Mouse (Mus musculus) kidney, embryonic 14.5 days (tissue): ENCODE data around the gene Crtap. TPM values are rescaled to one million over a fixed set of nuclear protein-coding genes. Genes with fewer than 3 reads are reported as not detected.
A peak's percentile ranks its signal among the peaks of the same experiment; 100 is the strongest.
"Not testable (repeated sequence)": the region's sequence is repeated elsewhere in the genome, so short reads cannot be mapped to it uniquely, and the experiment has no call there.

Experiments
- ATAC-seq: fragments of 200-750 bp; cut with Nextera tagmentation; 2 replicates; pipeline ENCODE4 v1.8.0; 2017; ENCODE audit warnings: moderate number of reproducible peaks, mild to moderate bottlenecking, moderate TSS enrichment, moderate library complexity; ENCODE audit not compliant: low FRiP score, low TSS enrichment
- H3K27ac ChIP-seq: fragments of 300-500 bp; sonication (generic); 2 replicates; pipeline ENCODE4 v1.5.1; 2014; ENCODE audit warnings: low read depth, mild to moderate bottlenecking, low read length, moderate library complexity, mixed read lengths
- H3K27me3 ChIP-seq: fragments of 300-500 bp; sonication (generic); 2 replicates; pipeline ENCODE4 v1.6.1; 2014; ENCODE audit warnings: mild to moderate bottlenecking, low read length; ENCODE audit not compliant: control insufficient read depth, insufficient read depth
- H3K36me3 ChIP-seq: fragments of 300-500 bp; sonication (generic); 2 replicates; pipeline ENCODE4 v1.6.1; 2014; ENCODE audit warnings: low read length, mixed read lengths; ENCODE audit not compliant: control insufficient read depth, insufficient read depth
- H3K4me1 ChIP-seq: fragments of 300-500 bp; sonication (generic); 2 replicates; pipeline ENCODE4 v1.6.1; 2014; ENCODE audit warnings: low read length, mixed read lengths; ENCODE audit not compliant: control insufficient read depth, insufficient read depth
- H3K4me2 ChIP-seq: fragments of 300-500 bp; sonication (generic); replicated peaks from 2 replicates; pipeline ENCODE4 v1.6.1; 2014; ENCODE audit warnings: low read depth, mild to moderate bottlenecking, low read length
- H3K4me3 ChIP-seq: fragments of 300-500 bp; sonication (generic); 2 replicates; pipeline ENCODE4 v1.5.1; 2014; ENCODE audit warnings: mild to moderate bottlenecking, low read length
- H3K9ac ChIP-seq: fragments of 300-500 bp; sonication (generic); 2 replicates; pipeline ENCODE4 v1.6.1; 2014; ENCODE audit warnings: low read depth, mild to moderate bottlenecking, low read length, moderate library complexity
- H3K9me3 ChIP-seq: fragments of 300-500 bp; sonication (generic); 2 replicates; pipeline ENCODE4 v1.6.1; 2016; ENCODE audit warnings: low read length; ENCODE audit not compliant: control insufficient read depth
- WGBS: fragments of 180-500 bp; shearing (Covaris S2); extraction: QIAGEN DNeasy Blood & Tissue Kit; methylation state at CpG from one replicate; pipeline ENCODE4 v1.1.7; 2014; 5-methylcytosine and 5-hydroxymethylcytosine counted together
- polyA plus RNA-seq: library from polyadenylated mRNA; unstranded; fragments of >200 nt; fragmentation: Nextera tagmentation; extraction: Ambion mirVana; gene quantifications from 2 replicates; pipeline ENCODE4 v1.2.1, GENCODE M21; 2014

Gene Crtap
- polyA plus RNA-seq, 1 experiment from 2014 or later: 125 TPM

DNA sequence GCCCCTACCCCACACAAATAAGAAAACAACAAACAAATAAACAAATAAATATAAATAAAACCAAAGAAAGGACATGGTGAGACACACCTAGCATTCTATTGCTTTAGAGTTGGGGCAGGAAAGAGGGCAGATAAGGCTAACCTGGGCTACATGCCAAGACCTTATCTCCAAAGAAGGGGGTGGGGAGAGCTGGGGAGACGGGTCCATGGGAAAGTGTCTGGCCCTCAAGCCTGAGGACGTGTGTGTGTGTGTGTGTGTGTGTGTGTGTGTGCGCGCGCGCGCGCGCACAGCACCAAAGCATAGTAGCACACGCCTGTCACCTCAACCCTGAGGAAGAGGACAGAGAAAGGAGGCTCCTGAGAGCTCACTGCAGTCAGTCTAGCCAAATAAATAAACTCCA is 13.3 kb downstream of the Crtap start:
- ATAC-seq: no peak
- Histone ChIP-seq H3K36me3 (peaks cover 37% of the 10 kb centered on the region; the same call in 1 of the 2 replicates), H3K27ac (no peak overlapping the region), H3K4me2 (no peak overlapping the region), H3K4me3 (no peak overlapping the region), H3K4me1 (no peaks in the 10 kb centered on the region), H3K27me3 (no peaks in the 10 kb centered on the region), H3K9ac (no peak overlapping the region), H3K9me3 (no peaks in the 10 kb centered on the region)
- 91% methylated on average over 10 of the region's 10 CpGs for WGBS

DNA sequence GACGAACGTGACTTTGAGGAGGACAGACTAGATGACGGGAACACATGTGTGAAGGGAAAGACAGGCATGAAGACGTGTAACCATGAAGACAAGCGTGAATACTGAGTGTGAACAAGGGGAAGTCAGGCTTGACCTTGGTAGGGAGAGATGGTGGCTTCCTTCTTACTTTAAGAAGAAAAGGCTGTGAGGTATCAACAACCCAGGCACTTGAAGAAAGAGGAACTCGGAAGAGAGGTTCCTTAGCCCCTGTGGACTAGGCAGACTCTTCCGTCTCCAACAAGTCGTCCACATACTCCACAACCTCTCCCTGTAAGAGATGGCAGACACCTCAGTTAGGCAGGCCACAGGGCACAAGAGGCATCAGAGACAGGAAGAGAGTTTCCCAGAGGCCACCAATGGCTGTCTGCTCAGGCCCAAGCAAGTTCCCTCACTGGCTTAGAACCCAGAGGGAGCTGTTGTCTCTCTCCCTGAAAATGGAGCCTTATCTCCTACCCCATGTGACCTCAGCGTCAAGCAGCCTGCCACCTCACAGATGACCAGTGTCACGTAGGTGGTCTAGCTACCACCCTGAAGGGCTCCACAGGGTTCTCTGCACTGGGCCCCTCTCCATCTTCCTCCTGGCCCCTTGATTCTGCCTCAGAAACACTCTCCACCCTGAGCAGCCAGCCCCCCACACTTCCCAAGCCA is 15.1 kb downstream of the Crtap start:
- peaks cover 35% of the 10 kb centered on the region; the same call in 1 of the 2 replicates for H3K36me3 ChIP-seq
- H3K9ac ChIP-seq: no peak overlapping the region
- H3K27me3 ChIP-seq: no peaks in the 10 kb centered on the region
- no peak for ATAC-seq
- no peak overlapping the region for H3K4me2 ChIP-seq
- H3K4me3 ChIP-seq: no peak overlapping the region
- H3K27ac ChIP-seq: no peak overlapping the region
- WGBS: 91% methylated on average over 10 of the region's 10 CpGs
- H3K4me1 ChIP-seq: no peaks in the 10 kb centered on the region
- no peaks in the 10 kb centered on the region for H3K9me3 ChIP-seq

DNA sequence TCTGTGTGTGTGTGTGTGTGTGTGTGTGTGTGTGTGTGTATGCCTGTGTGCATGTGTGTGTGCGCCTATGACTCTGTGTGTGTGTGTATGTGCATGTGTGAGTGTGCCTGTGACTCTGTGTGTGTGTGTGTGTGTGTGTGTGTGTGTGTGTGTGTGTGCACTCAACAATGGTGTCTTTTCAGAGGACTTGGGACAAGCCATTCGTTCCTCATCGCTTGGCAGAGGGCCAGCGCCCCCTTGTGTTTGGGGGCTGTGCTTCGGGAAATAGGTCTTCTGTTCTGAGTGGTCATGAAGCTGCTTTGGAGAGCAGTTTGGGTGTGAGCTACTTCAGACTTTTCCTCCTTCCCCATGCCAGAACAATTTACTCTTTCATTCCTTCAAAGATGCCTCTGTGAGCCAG is 18.8 kb downstream of the Crtap start:
- H3K27ac ChIP-seq, H3K9me3 ChIP-seq, H3K36me3 ChIP-seq, H3K4me2 ChIP-seq, H3K9ac ChIP-seq, H3K27me3 ChIP-seq, H3K4me1 ChIP-seq, H3K4me3 ChIP-seq, ATAC-seq: not testable (repeated sequence)
- WGBS: 37% methylated on average over 5 of the region's 5 CpGs

DNA sequence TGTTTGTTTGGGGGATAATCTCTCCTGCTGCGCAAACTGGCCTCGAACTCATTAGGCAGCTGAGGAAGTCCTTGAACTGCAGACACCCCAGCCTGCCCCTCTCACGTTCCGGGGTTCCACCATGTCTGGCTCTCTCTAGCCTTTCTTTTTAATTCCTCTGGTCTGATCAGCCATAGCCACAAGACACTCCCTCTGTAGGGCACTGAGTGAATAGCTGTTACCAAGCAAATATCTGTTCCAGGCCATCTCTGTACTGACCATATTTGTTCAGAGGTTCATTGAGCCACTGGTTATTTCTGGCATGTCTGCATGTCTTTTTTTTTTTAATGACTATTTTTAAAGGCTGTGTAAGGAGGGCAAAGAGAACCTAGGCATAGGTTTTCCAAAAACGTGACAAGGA is 21.1 kb downstream of the Crtap start:
- WGBS: 60% methylated on average over 5 of the region's 5 CpGs
- H3K9me3 ChIP-seq, H3K27me3 ChIP-seq, H3K9ac ChIP-seq, H3K4me1 ChIP-seq, H3K4me3 ChIP-seq, H3K36me3 ChIP-seq, ATAC-seq, H3K27ac ChIP-seq, H3K4me2 ChIP-seq: not testable (repeated sequence)

DNA sequence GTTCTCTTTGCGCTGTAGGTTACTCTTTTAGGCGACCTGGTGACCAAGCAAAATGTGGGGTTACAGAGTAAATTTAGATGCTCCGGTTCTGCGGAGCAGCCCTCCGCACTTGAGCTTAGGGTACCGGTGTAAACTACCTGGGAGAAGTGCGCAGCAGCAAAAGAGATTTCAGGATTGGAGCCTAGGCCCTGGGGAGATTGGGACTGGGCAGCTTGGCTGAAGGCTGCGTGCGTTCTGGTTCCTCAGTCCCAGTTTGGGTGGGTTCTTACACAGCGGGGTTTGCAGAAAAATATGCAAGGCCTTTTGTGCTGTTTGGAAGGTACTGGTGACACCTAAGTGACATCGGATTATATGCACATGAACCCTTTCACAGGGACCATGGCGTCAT is 22.0 kb downstream of the Crtap start:
- peak; percentile 20; the same call in 1 of the 2 replicates for ATAC-seq
- Histone ChIP-seq H3K4me3 (peak overlapping the region; percentile 50), H3K4me1 (0 out of 2 replicates have a peak, but pooled peaks cover 2% of the 10 kb centered on the region), H3K9me3 (no peaks in the 10 kb centered on the region), H3K27ac (no peak overlapping the region), H3K4me2 (peak overlapping the region; percentile 96), H3K36me3 (no peaks in the 10 kb centered on the region), H3K27me3 (no peaks in the 10 kb centered on the region), H3K9ac (peak overlapping the region; percentile 61)
- WGBS: 12% methylated on average over 12 of the region's 12 CpGs

DNA sequence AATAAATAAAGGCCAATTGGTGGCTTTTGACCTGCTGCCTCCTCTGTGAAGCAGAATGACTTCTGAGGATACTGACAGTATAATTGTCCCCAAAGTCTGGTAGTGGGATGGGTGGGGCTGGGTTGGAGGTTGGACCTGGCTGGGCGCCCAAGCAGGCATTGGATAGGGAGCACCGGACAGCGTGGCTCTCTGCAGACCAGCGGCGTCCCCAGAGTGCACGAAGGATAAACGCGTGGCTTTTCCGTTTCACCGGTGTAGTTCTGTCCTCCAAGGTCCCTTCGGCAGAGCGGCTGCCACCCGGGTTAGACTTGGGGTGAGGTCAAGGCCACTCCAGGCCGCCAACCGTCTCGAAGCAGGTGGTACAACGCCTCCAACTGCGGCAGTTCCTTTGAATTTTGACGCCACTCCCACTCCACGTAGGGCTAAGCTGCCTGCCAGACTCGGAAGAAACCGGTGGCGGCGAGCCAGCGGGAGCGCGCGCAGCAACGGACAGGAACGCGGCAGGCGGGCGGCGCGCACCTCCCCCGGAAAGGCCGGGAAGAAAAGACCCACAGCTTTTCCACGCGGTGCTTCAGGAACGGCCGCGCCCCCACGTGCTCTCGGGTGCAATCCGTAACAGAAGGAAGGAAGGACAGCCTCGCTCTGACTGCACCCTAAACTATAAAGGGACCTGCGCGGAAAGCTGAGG is 22.5 kb downstream of the Crtap start:
- peak overlapping the region; percentile 50 for H3K4me3 ChIP-seq
- no peaks in the 10 kb centered on the region for H3K36me3 ChIP-seq
- H3K27ac ChIP-seq: no peak overlapping the region
- H3K4me2 ChIP-seq: peak overlapping the region; percentile 96
- H3K27me3 ChIP-seq: no peaks in the 10 kb centered on the region
- H3K4me1 ChIP-seq: 0 out of 2 replicates have a peak, but pooled peaks cover 2% of the 10 kb centered on the region
- H3K9me3 ChIP-seq: no peaks in the 10 kb centered on the region
- under 1% methylated on average over 48 of the region's 48 CpGs for WGBS
- peak; percentile 89 for ATAC-seq
- H3K9ac ChIP-seq: peak overlapping the region; percentile 61

DNA sequence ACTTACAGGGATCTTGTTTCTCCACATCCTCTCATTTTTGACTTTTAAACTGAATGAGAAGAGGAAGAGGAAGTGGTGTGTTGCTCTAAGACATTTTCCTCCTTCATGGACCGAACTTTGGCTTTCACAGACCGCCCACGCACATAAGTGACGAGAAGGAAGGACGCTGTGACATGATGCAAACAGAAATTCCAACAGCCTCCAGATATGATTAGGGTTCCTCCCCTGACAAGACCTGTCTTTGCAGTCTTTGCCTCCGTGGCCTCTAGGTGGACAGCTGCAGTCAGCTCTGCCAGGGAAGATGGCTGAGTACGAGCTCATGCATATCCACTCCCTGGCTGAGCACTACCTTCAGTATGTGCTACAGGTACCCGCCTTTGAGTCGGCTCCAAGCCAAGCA is 60.6 kb downstream of the Crtap start, which contains the start of gene Bcl2a1c:
Gene Bcl2a1c (plus strand): TSS at position 281 of the 400 bp plus-strand sequence.
- H3K27ac ChIP-seq, ATAC-seq, H3K4me1 ChIP-seq, H3K36me3 ChIP-seq, H3K4me2 ChIP-seq, H3K27me3 ChIP-seq, H3K9ac ChIP-seq, H3K4me3 ChIP-seq, H3K9me3 ChIP-seq: not testable (repeated sequence)
- 65% methylated on average over 9 of the region's 9 CpGs for WGBS

DNA sequence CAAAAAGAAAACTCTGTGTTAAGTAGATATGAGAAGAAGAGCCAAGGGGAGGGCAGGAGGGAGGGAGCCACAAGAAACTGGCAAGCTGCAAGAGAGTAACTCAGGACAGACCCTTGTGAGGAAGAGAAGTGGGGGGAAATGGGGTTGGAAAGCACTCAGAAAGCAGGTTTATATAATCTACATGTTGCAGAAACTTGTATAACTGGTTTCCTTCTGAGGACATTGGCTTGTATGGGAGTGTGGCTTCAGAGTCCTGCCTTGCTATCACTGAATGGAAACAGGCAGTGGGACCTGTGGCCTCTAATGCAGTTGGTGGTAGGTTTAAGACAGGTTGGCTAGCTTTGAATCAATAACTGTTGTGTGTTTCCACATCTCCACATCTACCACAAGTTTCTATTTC is 62.1 kb downstream of the Crtap start:
- H3K36me3 ChIP-seq, H3K27me3 ChIP-seq, H3K4me1 ChIP-seq, H3K4me2 ChIP-seq, H3K27ac ChIP-seq, H3K9ac ChIP-seq, ATAC-seq, H3K4me3 ChIP-seq, H3K9me3 ChIP-seq: not testable (repeated sequence)

DNA sequence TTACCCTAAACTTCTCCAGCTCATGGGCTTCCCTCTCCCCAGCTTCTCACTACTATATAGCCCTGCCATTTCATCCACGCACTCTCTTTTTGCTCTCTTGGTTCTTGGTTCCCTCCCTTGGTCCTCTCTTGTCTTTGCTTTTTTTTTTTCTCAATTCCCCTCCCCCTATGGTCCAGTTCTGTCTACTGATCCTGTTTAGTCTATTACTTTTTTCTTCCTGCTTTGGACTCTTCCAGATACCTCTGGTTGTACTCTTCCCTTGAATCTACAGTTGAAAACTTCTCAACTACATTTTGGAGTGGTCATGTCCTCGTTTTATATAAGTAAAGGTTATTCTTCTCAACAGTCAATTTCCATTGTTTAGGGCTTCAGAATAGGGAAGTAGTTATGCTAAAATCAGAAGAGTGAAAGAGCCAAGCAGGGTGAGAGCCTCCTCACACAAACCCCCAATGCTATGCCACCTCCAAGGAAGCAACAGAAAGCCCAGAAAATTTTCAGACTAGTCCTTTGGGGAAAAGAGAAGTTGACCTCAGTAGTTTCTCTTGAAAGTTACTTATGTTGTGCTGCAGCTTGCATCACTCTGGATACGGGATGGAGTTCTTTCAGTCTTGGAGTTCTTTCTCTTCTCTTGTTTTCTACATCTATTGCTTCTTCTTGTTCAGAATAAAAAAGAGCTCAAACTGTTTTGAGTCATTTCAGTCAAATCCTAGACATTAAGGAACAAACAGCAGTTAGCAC is 64.3 kb downstream of the Crtap start:
- Histone ChIP-seq H3K27me3 (no peaks in the 10 kb centered on the region), H3K4me2 (no peak overlapping the region), H3K9ac (no peak overlapping the region), H3K27ac (no peak overlapping the region), H3K9me3 (no peaks in the 10 kb centered on the region), H3K36me3 (no peaks in the 10 kb centered on the region), H3K4me1 (no peaks in the 10 kb centered on the region), H3K4me3 (no peak overlapping the region)
- WGBS: 64% methylated on average over 3 of the region's 3 CpGs
- no peak for ATAC-seq
